Mouse (Mus musculus): ENCODE results near the gene Psmd8. TPM values are rescaled to one million over a fixed set of nuclear protein-coding genes. Genes with fewer than 3 reads are reported as not detected.
A peak's percentile ranks its signal among the peaks of the same experiment; 100 is the strongest.

Psmd8 gene
- polyA plus RNA-seq, 1 experiment, result 170 TPM

- 91% methylated on average over 19 of the region's 19 CpGs for WGBS
- TF ChIP-seq POLR2A (IDR thresholded peaks at IDR 0.05; ENCODE audit: borderline replicate concordance, control insufficient read depth, low read depth, low read length), result no peak
- TF ChIP-seq CTCF (IDR thresholded peaks at IDR 0.05; ENCODE audit: control insufficient read depth, insufficient read depth, low read length), result no peak
- no peak overlapping the region for H3K4me3 ChIP-seq (replicated peaks; ENCODE audit: control insufficient read depth, low read depth, low read length)
- no peaks in the 10 kb centered on the region for H3K4me1 ChIP-seq (ENCODE audit: control insufficient read depth, insufficient read depth, low read length)
- H3K27ac ChIP-seq (ENCODE audit: control insufficient read depth, insufficient read depth, low read depth, low read length, poor library complexity), result no peak overlapping the region
Measured at GRCm38 (mm10) chr7:29167656-29168055, 12.8 kb downstream of the Psmd8 start.

GRCm38 (mm10) chr7:29162750-29163525 is 17.6 kb downstream of the Psmd8 start:
- Histone ChIP-seq H3K4me3 (replicated peaks; ENCODE audit: control insufficient read depth, low read depth, low read length) (no peak overlapping the region), H3K27ac (ENCODE audit: control insufficient read depth, insufficient read depth, low read depth, low read length, poor library complexity) (no peak overlapping the region), H3K4me1 (ENCODE audit: control insufficient read depth, insufficient read depth, low read length) (no peaks in the 10 kb centered on the region)
- TF ChIP-seq POLR2A (IDR thresholded peaks at IDR 0.05; ENCODE audit: borderline replicate concordance, control insufficient read depth, low read depth, low read length) (no peak), CTCF (IDR thresholded peaks at IDR 0.05; ENCODE audit: control insufficient read depth, insufficient read depth, low read length) (no peak)
- 34% methylated on average over 9 of the region's 9 CpGs for whole genome bisulfite sequencing

- TF ChIP-seq POLR2A (IDR thresholded peaks at IDR 0.05; ENCODE audit: borderline replicate concordance, control insufficient read depth, low read depth, low read length) (no peak), CTCF (IDR thresholded peaks at IDR 0.05; ENCODE audit: control insufficient read depth, insufficient read depth, low read length) (no peak)
- H3K4me3 ChIP-seq (replicated peaks; ENCODE audit: control insufficient read depth, low read depth, low read length), result no peak overlapping the region
- WGBS, result 75% methylated on average over 5 of the region's 5 CpGs
- H3K4me1 ChIP-seq (ENCODE audit: control insufficient read depth, insufficient read depth, low read length), result no peaks in the 10 kb centered on the region
- H3K27ac ChIP-seq (ENCODE audit: control insufficient read depth, insufficient read depth, low read depth, low read length, poor library complexity), result no peak overlapping the region
Measured at GRCm38 (mm10) chr7:29162294-29162693, 18.2 kb downstream of the Psmd8 start.

GRCm38 (mm10) chr7:29158264-29158663 is 22.2 kb downstream of the Psmd8 start:
- TF ChIP-seq CTCF (IDR thresholded peaks at IDR 0.05; ENCODE audit: control insufficient read depth, insufficient read depth, low read length), result no peak
- no peak for TF ChIP-seq POLR2A (IDR thresholded peaks at IDR 0.05; ENCODE audit: borderline replicate concordance, control insufficient read depth, low read depth, low read length)
- H3K4me1 ChIP-seq (ENCODE audit: control insufficient read depth, insufficient read depth, low read length), result no peaks in the 10 kb centered on the region
- WGBS, result 31% methylated on average over 5 of the region's 5 CpGs
- H3K27ac ChIP-seq (ENCODE audit: control insufficient read depth, insufficient read depth, low read depth, low read length, poor library complexity), result no peak overlapping the region
- no peak overlapping the region for H3K4me3 ChIP-seq (replicated peaks; ENCODE audit: control insufficient read depth, low read depth, low read length)

- peak within 1 kb of the TSS; percentile 87 for H3K4me3 ChIP-seq (replicated peaks; ENCODE audit: control insufficient read depth, low read depth, low read length)
- WGBS, result 2% methylated on average over 66 of the region's 68 CpGs
- peak within 1 kb of the TSS; percentile 76 for H3K27ac ChIP-seq (ENCODE audit: control insufficient read depth, insufficient read depth, low read depth, low read length, poor library complexity)
- H3K4me1 ChIP-seq (ENCODE audit: control insufficient read depth, insufficient read depth, low read length), result no peaks in the 10 kb centered on the region
- TF ChIP-seq POLR2A (IDR thresholded peaks at IDR 0.05; ENCODE audit: borderline replicate concordance, control insufficient read depth, low read depth, low read length), result peak; percentile 38; the same call in 1 of the 2 replicates
- TF ChIP-seq CTCF (IDR thresholded peaks at IDR 0.05; ENCODE audit: control insufficient read depth, insufficient read depth, low read length), result peak; percentile 1; the same call in 1 of the 2 replicates
Measured at GRCm38 (mm10) chr7:29155838-29156782, 24.4 kb downstream of the Psmd8 start, which contains the start of gene Fam98c. Fam98c (minus strand) TSS chr7:29156234.

GRCm38 (mm10) chr7:29155196-29155837 is 25.2 kb downstream of the Psmd8 start:
- 10% methylated on average over 37 of the region's 37 CpGs for WGBS
- Histone ChIP-seq H3K27ac (ENCODE audit: control insufficient read depth, insufficient read depth, low read depth, low read length, poor library complexity) (peak overlapping the region; percentile 76), H3K4me3 (replicated peaks; ENCODE audit: control insufficient read depth, low read depth, low read length) (peak overlapping the region; percentile 87), H3K4me1 (ENCODE audit: control insufficient read depth, insufficient read depth, low read length) (no peaks in the 10 kb centered on the region)
- TF ChIP-seq CTCF (IDR thresholded peaks at IDR 0.05; ENCODE audit: control insufficient read depth, insufficient read depth, low read length) (no peak), POLR2A (IDR thresholded peaks at IDR 0.05; ENCODE audit: borderline replicate concordance, control insufficient read depth, low read depth, low read length) (peak; percentile 70; the same call in 1 of the 2 replicates)

- no peak overlapping the region for H3K27ac ChIP-seq (ENCODE audit: control insufficient read depth, insufficient read depth, low read depth, low read length, poor library complexity)
- no peak overlapping the region for H3K4me3 ChIP-seq (replicated peaks; ENCODE audit: control insufficient read depth, low read depth, low read length)
- WGBS, result 90% methylated on average over 14 of the region's 14 CpGs
- TF ChIP-seq CTCF (IDR thresholded peaks at IDR 0.05; ENCODE audit: control insufficient read depth, insufficient read depth, low read length) (0 out of 2 replicates have a peak, but pooled peaks have one; percentile 5), POLR2A (IDR thresholded peaks at IDR 0.05; ENCODE audit: borderline replicate concordance, control insufficient read depth, low read depth, low read length) (no peak)
- no peaks in the 10 kb centered on the region for H3K4me1 ChIP-seq (ENCODE audit: control insufficient read depth, insufficient read depth, low read length)
Measured at GRCm38 (mm10) chr7:29154018-29154720, 26.3 kb downstream of the Psmd8 start.
